Mouse (Mus musculus) limb, embryonic 14.5 days (tissue): Measurements from ENCODE around the gene Pml. TPM values are rescaled to one million over a fixed set of nuclear protein-coding genes. Genes with fewer than 3 reads are reported as not detected.
"Not testable (repeated sequence)": the region's sequence is repeated elsewhere in the genome, so short reads cannot be mapped to it uniquely, and the experiment has no call there.

Experiments
- ATAC-seq: fragments of 200-750 bp; cut with Nextera tagmentation; 2 replicates; pipeline ENCODE4 v1.8.0; 2017; ENCODE audit warnings: low read depth, moderate number of reproducible peaks, moderate TSS enrichment; ENCODE audit not compliant: low FRiP score
- DNase-seq: peaks from one replicate; pipeline ENCODE4 v3.0.0-alpha.2; 2015; ENCODE audit warnings: low spot score
- H3K27ac ChIP-seq: fragments of 300-500 bp; sonication (generic); replicated peaks from 2 replicates; pipeline ENCODE4 v1.5.1; 2014; ENCODE audit warnings: low read depth, mild to moderate bottlenecking, low read length, moderate library complexity, mixed read lengths
- H3K27me3 ChIP-seq: fragments of 300-500 bp; sonication (generic); 2 replicates; pipeline ENCODE4 v1.6.1; 2014; ENCODE audit warnings: low read length, mixed read lengths; ENCODE audit not compliant: control insufficient read depth, insufficient read depth
- H3K36me3 ChIP-seq: fragments of 300-500 bp; sonication (generic); 2 replicates; pipeline ENCODE4 v1.6.1; 2014; ENCODE audit warnings: mild to moderate bottlenecking, low read length, moderate library complexity, mixed read lengths; ENCODE audit not compliant: control insufficient read depth, insufficient read depth
- H3K4me1 ChIP-seq: fragments of 300-500 bp; sonication (generic); 2 replicates; pipeline ENCODE4 v1.6.1; 2014; ENCODE audit warnings: antibody characterized with exemption, low read length, mixed read lengths; ENCODE audit not compliant: control insufficient read depth, insufficient read depth
- H3K4me2 ChIP-seq: fragments of 300-500 bp; sonication (generic); replicated peaks from 2 replicates; pipeline ENCODE4 v1.6.1; 2014; ENCODE audit warnings: low read depth, mild to moderate bottlenecking, low read length, moderate library complexity; ENCODE audit not compliant: severe bottlenecking
- H3K4me3 ChIP-seq: fragments of 300-500 bp; sonication (generic); replicated peaks from 2 replicates; pipeline ENCODE4 v1.5.1; 2014; ENCODE audit warnings: low read length
- H3K9ac ChIP-seq: fragments of 300-500 bp; sonication (generic); 2 replicates; pipeline ENCODE4 v1.6.1; 2014; ENCODE audit warnings: mild to moderate bottlenecking, low read depth, low read length, moderate library complexity; ENCODE audit not compliant: severe bottlenecking
- H3K9me3 ChIP-seq: fragments of 300-500 bp; sonication (generic); 2 replicates; pipeline ENCODE4 v1.6.1; 2016; ENCODE audit warnings: low read length; ENCODE audit not compliant: control insufficient read depth
- POLR2A ChIP-seq: fragments of 200-500 bp; IDR thresholded peaks from 2 replicates; pipeline ENCODE4 v1.8.0; 2012; ENCODE audit warnings: inconsistent platforms, mild to moderate bottlenecking, moderate library complexity, borderline replicate concordance; ENCODE audit not compliant: insufficient read depth, insufficient read length; ENCODE audit errors: extremely low read depth
- WGBS: fragments of 180-500 bp; shearing (Covaris S2); extraction: QIAGEN DNeasy Blood & Tissue Kit; methylation state at CpG from one replicate; pipeline ENCODE4 v1.1.7; 2014; 5-methylcytosine and 5-hydroxymethylcytosine counted together
- polyA plus RNA-seq, 2 experiments: library from polyadenylated mRNA; depleted of rRNA in 1 of 2; stranded (reverse) in 1 of 2; unstranded in 1 of 2; fragments of >200 nt; fragmentation: Nextera tagmentation in 1 of 2; extraction: Ambion mirVana in 1 of 2; gene quantifications; 2 replicates each; pipeline versions ENCODE4 v1.2.1 to v1.2.3; 2012 to 2014

Gene Pml
- polyA plus RNA-seq, 2 experiments: 15.4 to 22.4 TPM

- Histone ChIP-seq H3K27ac (no peak overlapping the region), H3K4me2 (no peak overlapping the region), H3K4me1 (peaks cover 18% of the 10 kb centered on the region), H3K27me3 (no peaks in the 10 kb centered on the region), H3K9ac (no peak overlapping the region), H3K4me3 (no peak overlapping the region), H3K9me3 (no peaks in the 10 kb centered on the region), H3K36me3 (no peaks in the 10 kb centered on the region)
- ATAC-seq (no peak), DNase-seq (no peak)
- TF ChIP-seq POLR2A: no peak
- WGBS: 74% methylated on average over 2 of the region's 2 CpGs
Observed at GRCm38 (mm10) chr9:58272068-58272541, 22.5 kb upstream of the Pml start.

- ATAC-seq, H3K27me3 ChIP-seq, H3K9ac ChIP-seq, H3K4me3 ChIP-seq, DNase-seq, H3K9me3 ChIP-seq, H3K36me3 ChIP-seq, H3K4me2 ChIP-seq, H3K27ac ChIP-seq: not testable (repeated sequence)
- H3K4me1 ChIP-seq: peaks cover 22% of the 10 kb centered on the region
- WGBS: 93% methylated on average over 9 of the region's 9 CpGs
Observed at GRCm38 (mm10) chr9:58271551-58271950, 22.0 kb upstream of the Pml start.

GRCm38 (mm10) chr9:58271109-58271508, 21.5 kb upstream of the Pml start:
- no peak overlapping the region for H3K9ac ChIP-seq
- 95% methylated on average over 3 of the region's 3 CpGs for WGBS
- H3K27me3 ChIP-seq: no peaks in the 10 kb centered on the region
- H3K9me3 ChIP-seq: no peaks in the 10 kb centered on the region
- H3K4me2 ChIP-seq: no peak overlapping the region
- DNase-seq (no peak), ATAC-seq (no peak)
- H3K4me3 ChIP-seq: no peak overlapping the region
- no peak overlapping the region for H3K27ac ChIP-seq
- H3K4me1 ChIP-seq: peaks cover 26% of the 10 kb centered on the region
- no peaks in the 10 kb centered on the region for H3K36me3 ChIP-seq
- TF ChIP-seq POLR2A: no peak

- no peaks in the 10 kb centered on the region for H3K36me3 ChIP-seq
- no peak for TF ChIP-seq POLR2A
- no peaks in the 10 kb centered on the region for H3K27me3 ChIP-seq
- no peak overlapping the region for H3K4me3 ChIP-seq
- no peak overlapping the region for H3K27ac ChIP-seq
- 44% methylated on average over 3 of the region's 3 CpGs for WGBS
- DNase-seq: no peak
- H3K9me3 ChIP-seq: no peaks in the 10 kb centered on the region
- no peak overlapping the region for H3K4me2 ChIP-seq
- no peak overlapping the region for H3K9ac ChIP-seq
- ATAC-seq: no peak
- peaks cover 18% of the 10 kb centered on the region for H3K4me1 ChIP-seq
Observed at GRCm38 (mm10) chr9:58270081-58270480, 20.5 kb upstream of the Pml start.

- WGBS: 58% methylated on average over 12 of the region's 12 CpGs
- no peak overlapping the region for H3K27ac ChIP-seq
- H3K4me3 ChIP-seq: no peak overlapping the region
- TF ChIP-seq POLR2A: no peak
- H3K9me3 ChIP-seq: no peaks in the 10 kb centered on the region
- no peaks in the 10 kb centered on the region for H3K27me3 ChIP-seq
- H3K4me2 ChIP-seq: no peak overlapping the region
- ATAC-seq (no peak), DNase-seq (peak; percentile 77)
- H3K9ac ChIP-seq: no peak overlapping the region
- no peaks in the 10 kb centered on the region for H3K36me3 ChIP-seq
- H3K4me1 ChIP-seq: peaks cover 8% of the 10 kb centered on the region
Observed at GRCm38 (mm10) chr9:58268384-58269313, 19.1 kb upstream of the Pml start.
